Mouse (Mus musculus) embryonic facial prominence, embryonic 14.5 days (tissue): ENCODE results near the gene Chchd10. TPM values are rescaled to one million over a fixed set of nuclear protein-coding genes. Genes with fewer than 3 reads are reported as not detected.
A peak's percentile ranks its signal among the peaks of the same experiment; 100 is the strongest.

Experiments used
- ATAC-seq: fragments of 200-750 bp; cut with Nextera tagmentation; 2 replicates; pipeline ENCODE4 v1.8.0; 2017; ENCODE audit warnings: low read depth, moderate number of reproducible peaks, moderate TSS enrichment
- DNase-seq: peaks from one replicate; pipeline ENCODE4 v3.0.0-alpha.2; 2015; ENCODE audit warnings: low spot score
- H3K27ac ChIP-seq: fragments of 300-500 bp; sonication (generic); replicated peaks from 2 replicates; pipeline ENCODE4 v1.5.1; 2014; ENCODE audit warnings: low read depth, mild to moderate bottlenecking, low read length, moderate library complexity
- H3K27me3 ChIP-seq: fragments of 300-500 bp; sonication (generic); replicated peaks from 2 replicates; pipeline ENCODE4 v1.6.1; 2014; ENCODE audit warnings: low read length; ENCODE audit not compliant: control insufficient read depth, insufficient read depth
- H3K36me3 ChIP-seq: fragments of 300-500 bp; sonication (generic); 2 replicates; pipeline ENCODE4 v1.6.1; 2014; ENCODE audit warnings: low read length, mixed read lengths; ENCODE audit not compliant: control insufficient read depth, insufficient read depth
- H3K4me1 ChIP-seq: fragments of 300-500 bp; sonication (generic); 2 replicates; pipeline ENCODE4 v1.6.1; 2014; ENCODE audit warnings: antibody characterized with exemption, low read length; ENCODE audit not compliant: control insufficient read depth, insufficient read depth
- H3K4me2 ChIP-seq: fragments of 300-500 bp; sonication (generic); 2 replicates; pipeline ENCODE4 v1.6.1; 2014; ENCODE audit warnings: low read depth, mild to moderate bottlenecking, low read length, moderate library complexity, mixed read lengths
- H3K4me3 ChIP-seq: fragments of 300-500 bp; sonication (generic); 2 replicates; pipeline ENCODE4 v1.5.1; 2014; ENCODE audit warnings: low read depth, mild to moderate bottlenecking, low read length
- H3K9ac ChIP-seq: fragments of 300-500 bp; sonication (generic); 2 replicates; pipeline ENCODE4 v1.6.1; 2014; ENCODE audit warnings: low read depth, mild to moderate bottlenecking, low read length, moderate library complexity, mixed read lengths
- H3K9me3 ChIP-seq: fragments of 300-500 bp; sonication (generic); 2 replicates; pipeline ENCODE4 v1.6.1; 2016; ENCODE audit warnings: low read length; ENCODE audit not compliant: control insufficient read depth
- WGBS: fragments of 180-500 bp; shearing (Covaris S2); extraction: QIAGEN DNeasy Blood & Tissue Kit; methylation state at CpG from one replicate; pipeline ENCODE4 v1.1.7; 2014; 5-methylcytosine and 5-hydroxymethylcytosine counted together
- polyA plus RNA-seq: library from polyadenylated mRNA; unstranded; fragments of >200 nt; fragmentation: Nextera tagmentation; extraction: Ambion mirVana; gene quantifications from 2 replicates; pipeline ENCODE4 v1.2.1, GENCODE M21; 2014

Gene Chchd10
- polyA plus RNA-seq, 1 experiment from 2014 or later = 53.3 TPM

GRCm38 (mm10) chr10:75896208-75896607 lies 36.7 kb upstream of the Chchd10 start:
- 100% methylated on average over 1 of the region's 1 CpGs for WGBS
- ATAC-seq = no peak
- H3K27me3 ChIP-seq = no peaks in the 10 kb centered on the region
- H3K9ac ChIP-seq = no peak overlapping the region
- peaks cover 5% of the 10 kb centered on the region; the same call in 1 of the 2 replicates for H3K4me1 ChIP-seq
- no peak overlapping the region for H3K27ac ChIP-seq
- H3K4me2 ChIP-seq = no peak overlapping the region
- H3K4me3 ChIP-seq = no peak overlapping the region
- no peaks in the 10 kb centered on the region for H3K9me3 ChIP-seq
- DNase-seq = no peak
- H3K36me3 ChIP-seq = peaks cover 52% of the 10 kb centered on the region

- 40% methylated on average over 6 of the region's 6 CpGs for WGBS
- Histone ChIP-seq H3K36me3 (peaks cover 64% of the 10 kb centered on the region), H3K4me1 (peaks cover 5% of the 10 kb centered on the region; the same call in 1 of the 2 replicates), H3K27ac (no peak overlapping the region), H3K27me3 (no peaks in the 10 kb centered on the region), H3K4me3 (no peak overlapping the region), H3K9me3 (no peaks in the 10 kb centered on the region), H3K9ac (no peak overlapping the region), H3K4me2 (no peak overlapping the region)
- ATAC-seq (no peak), DNase-seq (peak; percentile 58)
These were observed 35.6 kb upstream of the Chchd10 start for GRCm38 (mm10) chr10:75897373-75897772.

GRCm38 (mm10) chr10:75898039-75898564 lies 34.8 kb upstream of the Chchd10 start:
- WGBS = 86% methylated on average over 6 of the region's 6 CpGs
- peaks cover 5% of the 10 kb centered on the region; the same call in 1 of the 2 replicates for H3K4me1 ChIP-seq
- H3K4me2 ChIP-seq = no peak overlapping the region
- no peak for DNase-seq
- H3K9me3 ChIP-seq = no peaks in the 10 kb centered on the region
- H3K27me3 ChIP-seq = no peaks in the 10 kb centered on the region
- H3K9ac ChIP-seq = no peak overlapping the region
- no peak for ATAC-seq
- no peak overlapping the region for H3K4me3 ChIP-seq
- no peak overlapping the region for H3K27ac ChIP-seq
- peaks cover 71% of the 10 kb centered on the region for H3K36me3 ChIP-seq

- no peak overlapping the region; the same call in 1 of the 2 replicates for H3K27ac ChIP-seq
- WGBS = 71% methylated on average over 3 of the region's 3 CpGs
- no peak overlapping the region for H3K4me3 ChIP-seq
- no peak overlapping the region for H3K9ac ChIP-seq
- H3K4me2 ChIP-seq = no peak overlapping the region
- H3K27me3 ChIP-seq = no peaks in the 10 kb centered on the region
- H3K4me1 ChIP-seq = no peaks in the 10 kb centered on the region
- ATAC-seq (peak; percentile 53; the same call in 1 of the 2 replicates), DNase-seq (peak; percentile 49)
- peaks cover 78% of the 10 kb centered on the region for H3K36me3 ChIP-seq
- no peaks in the 10 kb centered on the region for H3K9me3 ChIP-seq
These were observed 34.1 kb upstream of the Chchd10 start for GRCm38 (mm10) chr10:75898846-75899245.

GRCm38 (mm10) chr10:75904391-75904790 lies 28.5 kb upstream of the Chchd10 start:
- H3K4me3 ChIP-seq = no peak overlapping the region
- DNase-seq = no peak
- 87% methylated on average over 5 of the region's 5 CpGs for WGBS
- no peaks in the 10 kb centered on the region for H3K27me3 ChIP-seq
- ATAC-seq = no peak
- H3K4me1 ChIP-seq = no peaks in the 10 kb centered on the region
- peak overlapping the region; percentile 2; the same call in 1 of the 2 replicates for H3K9ac ChIP-seq
- no peak overlapping the region for H3K4me2 ChIP-seq
- H3K9me3 ChIP-seq = no peaks in the 10 kb centered on the region
- peaks cover 88% of the 10 kb centered on the region for H3K36me3 ChIP-seq
- no peak overlapping the region for H3K27ac ChIP-seq

- DNase-seq = no peak
- Histone ChIP-seq H3K4me3 (no peak overlapping the region), H3K27ac (no peak overlapping the region), H3K27me3 (no peaks in the 10 kb centered on the region), H3K36me3 (peaks cover 91% of the 10 kb centered on the region), H3K9ac (no peak overlapping the region), H3K4me1 (no peaks in the 10 kb centered on the region), H3K4me2 (no peak overlapping the region), H3K9me3 (no peaks in the 10 kb centered on the region)
- no peak for ATAC-seq
- 89% methylated on average over 4 of the region's 4 CpGs for WGBS
These were observed 26.0 kb upstream of the Chchd10 start for GRCm38 (mm10) chr10:75906882-75907281.

GRCm38 (mm10) chr10:75910698-75911097 lies 22.2 kb upstream of the Chchd10 start:
- Histone ChIP-seq H3K27me3 (no peaks in the 10 kb centered on the region), H3K27ac (no peak overlapping the region), H3K4me3 (no peak overlapping the region), H3K4me1 (no peaks in the 10 kb centered on the region), H3K9me3 (no peaks in the 10 kb centered on the region), H3K4me2 (no peak overlapping the region), H3K9ac (no peak overlapping the region), H3K36me3 (peaks cover 69% of the 10 kb centered on the region)
- DNase-seq (no peak), ATAC-seq (no peak)
- WGBS = 76% methylated on average over 2 of the region's 2 CpGs

GRCm38 (mm10) chr10:75913013-75913589 lies 19.8 kb upstream of the Chchd10 start:
- ATAC-seq = no peak
- peaks cover 55% of the 10 kb centered on the region for H3K36me3 ChIP-seq
- no peak overlapping the region; the same call in 1 of the 2 replicates for H3K27ac ChIP-seq

GRCm38 (mm10) chr10:75915557-75915956 lies 17.4 kb upstream of the Chchd10 start:
- H3K4me2 ChIP-seq = no peak overlapping the region
- ATAC-seq = no peak
- no peak for DNase-seq
- WGBS = 68% methylated on average over 7 of the region's 7 CpGs
- H3K27me3 ChIP-seq = no peaks in the 10 kb centered on the region
- no peak overlapping the region for H3K9ac ChIP-seq
- no peak overlapping the region for H3K4me3 ChIP-seq
- peaks cover 16% of the 10 kb centered on the region for H3K4me1 ChIP-seq
- H3K27ac ChIP-seq = no peak overlapping the region
- H3K9me3 ChIP-seq = no peaks in the 10 kb centered on the region
- peaks cover 47% of the 10 kb centered on the region for H3K36me3 ChIP-seq

More at GRCm38 (mm10) chr10:75913013-75913589, 19.8 kb upstream of the Chchd10 start:
- no peak overlapping the region for H3K9ac ChIP-seq
- no peaks in the 10 kb centered on the region for H3K27me3 ChIP-seq
- peak; percentile 39 for DNase-seq
- H3K4me1 ChIP-seq = no peaks in the 10 kb centered on the region
- H3K4me3 ChIP-seq = no peak overlapping the region
- H3K9me3 ChIP-seq = no peaks in the 10 kb centered on the region
- no peak overlapping the region for H3K4me2 ChIP-seq
- 41% methylated on average over 6 of the region's 6 CpGs for WGBS
